Mouse (Mus musculus) embryonic fibroblast, embryonic 13.5 days (primary cell): Measurements from ENCODE around the gene Fras1. TPM values are rescaled to one million over a fixed set of nuclear protein-coding genes. Genes with fewer than 3 reads are reported as not detected.

Experiments used
- H3K27ac ChIP-seq: 2 replicates; pipeline ENCODE4 v1.5.1; 2012; ENCODE audit warnings: low read length, control low read depth, inconsistent platforms; ENCODE audit not compliant: insufficient read depth
- H3K4me1 ChIP-seq: 2 replicates; pipeline ENCODE4 v1.6.1; 2011; ENCODE audit warnings: low read length; ENCODE audit not compliant: control insufficient read depth, insufficient read depth
- H3K4me3 ChIP-seq: 2 replicates; pipeline ENCODE4 v1.5.1; 2011; ENCODE audit warnings: mild to moderate bottlenecking, control low read depth, low read length; ENCODE audit not compliant: insufficient read depth
- CTCF ChIP-seq: IDR thresholded peaks from 2 replicates; pipeline ENCODE4 v1.5.1; 2011; ENCODE audit warnings: mild to moderate bottlenecking, control low read depth, low read length, moderate library complexity, borderline replicate concordance; ENCODE audit not compliant: insufficient read depth
- POLR2A ChIP-seq: IDR thresholded peaks from 2 replicates; pipeline ENCODE4 v1.6.1; 2011; ENCODE audit warnings: low read depth, mild to moderate bottlenecking, control low read depth, low read length, moderate library complexity
- polyA plus RNA-seq: library from polyadenylated mRNA; stranded (reverse); fragments of >200 nt; gene quantifications from 2 replicates; pipeline ENCODE4 v1.2.4, GENCODE M21; 2011; ENCODE audit warnings: low read depth; ENCODE audit not compliant: missing spikeins, insufficient read length

Gene Fras1
- polyA plus RNA-seq, 1 experiment, result 2.2 TPM

GRCm38 (mm10) chr5:96447460-96447859 lies 73.7 kb downstream of the Fras1 start:
- H3K4me1 ChIP-seq, result no peaks in the 10 kb centered on the region

DNA sequence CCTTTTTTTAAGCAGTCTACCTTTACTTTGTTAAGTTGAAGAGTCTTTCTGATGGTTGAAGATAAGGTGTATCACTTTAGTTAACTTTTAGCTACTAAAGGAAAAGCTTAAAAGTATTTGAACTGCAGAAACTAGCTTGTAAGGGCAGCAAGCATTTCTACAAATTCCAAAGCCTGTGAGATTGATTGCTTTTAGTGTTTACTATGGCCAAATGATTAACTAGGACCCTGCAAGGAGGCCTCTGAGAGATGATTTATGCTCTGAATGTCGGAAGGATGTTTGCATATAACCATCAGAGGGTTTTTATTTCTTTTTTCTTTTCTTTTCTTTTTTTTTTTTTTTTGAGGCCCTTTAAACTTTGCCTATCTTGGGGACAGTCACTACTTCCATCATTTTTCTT lies 78.3 kb downstream of the Fras1 start:
- TF ChIP-seq POLR2A (no peak), CTCF (no peak)
- no peak overlapping the region for H3K27ac ChIP-seq
- no peaks in the 10 kb centered on the region for H3K4me1 ChIP-seq
- H3K4me3 ChIP-seq, result no peak overlapping the region

More at GRCm38 (mm10) chr5:96447460-96447859, 73.7 kb downstream of the Fras1 start:
- no peak overlapping the region for H3K27ac ChIP-seq
- no peak overlapping the region for H3K4me3 ChIP-seq
- TF ChIP-seq POLR2A, result no peak
- TF ChIP-seq CTCF, result no peak

DNA sequence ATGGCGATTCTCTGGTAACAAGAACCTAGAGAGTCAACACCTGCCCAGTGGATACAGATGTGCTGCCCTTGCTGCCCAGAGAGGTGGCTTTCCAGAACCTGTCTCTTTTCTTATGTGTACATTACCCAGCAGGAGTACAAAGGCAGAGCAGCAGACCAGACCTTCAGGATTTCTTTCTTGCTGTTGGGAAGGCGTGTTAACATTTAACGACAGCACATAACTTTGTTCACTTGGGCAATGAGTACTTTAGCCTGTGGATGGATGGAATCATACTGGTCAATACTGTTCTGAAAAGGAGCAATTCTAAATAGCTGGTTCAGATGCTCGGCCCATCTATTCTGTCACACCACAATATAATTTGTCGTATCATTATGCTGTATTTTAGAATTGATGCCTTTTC lies 79.6 kb downstream of the Fras1 start:
- Histone ChIP-seq H3K4me1 (no peaks in the 10 kb centered on the region), H3K4me3 (no peak overlapping the region), H3K27ac (no peak overlapping the region)
- no peak for TF ChIP-seq POLR2A
- no peak for TF ChIP-seq CTCF

DNA sequence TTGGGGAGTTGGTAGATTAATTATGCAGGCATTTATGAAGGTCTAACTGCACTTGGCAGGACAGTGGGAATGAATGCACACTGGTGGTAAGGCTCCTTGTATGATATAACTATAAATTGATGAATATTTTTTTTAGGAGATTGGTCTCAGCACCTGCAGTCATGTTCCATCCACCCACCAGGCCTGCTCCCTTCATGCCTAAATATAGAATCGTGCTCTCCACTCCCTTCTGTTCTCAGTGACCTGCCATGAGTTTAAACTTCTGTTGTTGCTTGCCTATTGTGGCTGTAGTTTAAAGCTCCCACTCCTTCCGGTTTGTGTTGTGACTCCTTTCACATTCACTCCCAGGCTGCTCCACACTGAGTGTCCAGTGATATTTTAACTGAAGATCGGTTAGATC lies 80.7 kb downstream of the Fras1 start:
- Histone ChIP-seq H3K4me1 (no peaks in the 10 kb centered on the region), H3K4me3 (no peak overlapping the region), H3K27ac (no peak overlapping the region)
- no peak for TF ChIP-seq POLR2A
- TF ChIP-seq CTCF, result no peak

- H3K4me3 ChIP-seq, result no peak overlapping the region
- no peaks in the 10 kb centered on the region for H3K4me1 ChIP-seq
- TF ChIP-seq CTCF (no peak), POLR2A (no peak)
- H3K27ac ChIP-seq, result no peak overlapping the region
Observed at GRCm38 (mm10) chr5:96455241-96455640, 81.5 kb downstream of the Fras1 start.

DNA sequence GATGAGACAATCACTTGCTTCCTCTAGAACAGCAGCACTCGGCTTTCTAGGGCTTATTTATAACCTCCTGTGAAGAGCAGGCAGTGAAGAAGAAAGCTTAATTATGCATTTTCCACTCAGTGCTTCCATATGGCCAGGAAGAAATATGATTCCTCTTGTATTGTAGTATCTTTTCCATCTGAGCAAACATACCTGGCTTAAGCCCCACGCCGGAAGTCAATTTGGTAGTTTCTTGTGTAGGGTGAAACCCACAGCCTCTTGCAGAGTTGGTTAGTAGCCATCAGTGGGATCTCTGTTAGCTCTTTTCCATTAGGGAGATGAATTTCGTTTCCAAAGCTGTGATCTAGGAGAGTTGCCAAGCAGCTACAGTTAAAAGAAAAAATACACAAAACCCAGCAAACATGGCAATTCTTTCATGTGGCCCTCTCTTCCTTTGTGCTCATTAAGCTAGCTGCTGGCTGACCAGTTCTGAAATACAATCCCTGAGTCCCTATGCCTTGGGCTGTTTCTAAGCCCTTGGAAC lies 83.7 kb downstream of the Fras1 start:
- H3K4me1 ChIP-seq, result no peaks in the 10 kb centered on the region
- H3K27ac ChIP-seq, result no peak overlapping the region
- H3K4me3 ChIP-seq, result no peak overlapping the region
- TF ChIP-seq CTCF (no peak), POLR2A (no peak)

GRCm38 (mm10) chr5:96459605-96460004 lies 85.8 kb downstream of the Fras1 start:
- Histone ChIP-seq H3K4me1 (no peaks in the 10 kb centered on the region), H3K27ac (no peak overlapping the region), H3K4me3 (no peak overlapping the region)
- TF ChIP-seq POLR2A (no peak), CTCF (no peak)

DNA sequence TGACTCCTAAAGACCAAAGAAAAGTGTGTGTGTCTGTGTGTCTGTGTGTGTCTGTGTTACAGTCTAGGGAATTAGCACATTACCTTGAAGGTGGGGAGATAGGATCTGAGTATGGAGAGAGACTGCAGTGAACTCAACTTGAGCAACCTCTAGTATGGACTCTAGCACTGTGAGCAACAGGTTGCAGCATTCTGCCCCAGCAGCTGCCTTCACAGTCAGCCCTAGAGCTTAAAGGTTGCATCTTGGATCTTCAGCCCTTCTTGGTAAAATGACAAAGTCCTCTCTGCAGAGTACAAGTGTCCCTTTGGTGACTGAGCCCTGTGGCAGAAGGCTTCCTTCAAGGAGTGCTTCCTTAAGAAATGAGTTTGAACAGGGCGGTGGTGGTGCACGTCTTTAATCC lies 88.4 kb downstream of the Fras1 start:
- no peak overlapping the region for H3K27ac ChIP-seq
- no peak overlapping the region for H3K4me3 ChIP-seq
- no peaks in the 10 kb centered on the region for H3K4me1 ChIP-seq
- TF ChIP-seq CTCF (no peak), POLR2A (no peak)

DNA sequence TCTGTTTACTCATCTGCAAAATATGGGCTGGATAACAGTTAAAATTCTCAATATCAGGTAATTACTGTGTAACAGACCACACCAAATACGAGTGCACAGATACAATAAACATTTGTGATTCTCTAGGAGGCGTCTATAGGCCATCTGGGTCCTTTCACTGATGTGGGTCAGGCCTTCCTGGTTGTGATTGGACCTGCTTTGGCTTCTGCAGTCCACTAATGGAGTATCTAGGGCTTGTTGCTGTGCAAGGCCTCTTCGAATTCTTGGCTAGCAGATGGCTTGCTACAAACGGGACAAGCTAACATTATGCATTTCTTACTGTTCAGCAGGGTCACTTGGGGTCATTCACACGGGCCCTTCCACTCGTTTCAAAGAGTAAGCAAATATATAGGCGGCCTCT lies 92.7 kb downstream of the Fras1 start:
- TF ChIP-seq POLR2A, result no peak
- no peak overlapping the region for H3K4me3 ChIP-seq
- no peak overlapping the region for H3K27ac ChIP-seq
- no peaks in the 10 kb centered on the region for H3K4me1 ChIP-seq

- Histone ChIP-seq H3K4me3 (no peak overlapping the region), H3K4me1 (no peaks in the 10 kb centered on the region), H3K27ac (no peak overlapping the region)
- no peak for TF ChIP-seq CTCF
- TF ChIP-seq POLR2A, result no peak
Observed at GRCm38 (mm10) chr5:96471995-96472394, 98.2 kb downstream of the Fras1 start.

GRCm38 (mm10) chr5:96475488-96475887 lies 101.7 kb downstream of the Fras1 start:
- H3K4me3 ChIP-seq, result no peak overlapping the region
- no peaks in the 10 kb centered on the region for H3K4me1 ChIP-seq
- no peak for TF ChIP-seq POLR2A
- no peak for TF ChIP-seq CTCF

More at GRCm38 (mm10) chr5:96475488-96475887, 101.7 kb downstream of the Fras1 start:
- no peak overlapping the region for H3K27ac ChIP-seq
